Mouse (Mus musculus) stomach, embryonic 14.5 days (tissue): ENCODE measurements around the gene Raver2. TPM values are rescaled to one million over a fixed set of nuclear protein-coding genes. Genes with fewer than 3 reads are reported as not detected.

ENCODE experiments used
- ATAC-seq: fragments of 200-750 bp; cut with Nextera tagmentation; 2 replicates; pipeline ENCODE4 v1.8.0; 2017; ENCODE audit warnings: low read depth, moderate TSS enrichment; ENCODE audit not compliant: insufficient number of reproducible peaks, insufficient read depth, low FRiP score
- H3K27ac ChIP-seq: fragments of 300-500 bp; sonication (generic); 2 replicates; pipeline ENCODE4 v1.5.1; 2014; ENCODE audit warnings: mild to moderate bottlenecking, low read length, moderate library complexity, mixed read lengths
- H3K27me3 ChIP-seq: fragments of 300-500 bp; sonication (generic); 2 replicates; pipeline ENCODE4 v1.6.1; 2014; ENCODE audit warnings: low read length, control low read depth, mixed read lengths; ENCODE audit not compliant: control insufficient read depth, insufficient read depth
- H3K36me3 ChIP-seq: fragments of 300-500 bp; sonication (generic); 2 replicates; pipeline ENCODE4 v1.6.1; 2014; ENCODE audit warnings: mild to moderate bottlenecking, control low read depth, low read length, moderate library complexity, mixed read lengths; ENCODE audit not compliant: control insufficient read depth, insufficient read depth
- H3K4me1 ChIP-seq: fragments of 300-500 bp; sonication (generic); 2 replicates; pipeline ENCODE4 v1.6.1; 2014; ENCODE audit warnings: low read length, control low read depth, mixed read lengths; ENCODE audit not compliant: control insufficient read depth, insufficient read depth
- H3K4me2 ChIP-seq: fragments of 300-500 bp; sonication (generic); replicated peaks from 2 replicates; pipeline ENCODE4 v1.6.1; 2014; ENCODE audit warnings: low read depth, low read length, control low read depth
- H3K4me3 ChIP-seq: fragments of 300-500 bp; sonication (generic); 2 replicates; pipeline ENCODE4 v1.5.1; 2014; ENCODE audit warnings: low read depth, low read length, control low read depth
- H3K9ac ChIP-seq: fragments of 300-500 bp; sonication (generic); replicated peaks from 2 replicates; pipeline ENCODE4 v1.6.1; 2014; ENCODE audit warnings: low read depth, mild to moderate bottlenecking, control low read depth, low read length, moderate library complexity, mixed read lengths
- H3K9me3 ChIP-seq: fragments of 300-500 bp; sonication (generic); 2 replicates; pipeline ENCODE4 v1.6.1; 2016; ENCODE audit warnings: low read depth, low read length, control low read depth; ENCODE audit not compliant: control insufficient read depth
- whole genome bisulfite sequencing: fragments of 180-500 bp; shearing (Covaris S2); extraction: QIAGEN DNeasy Blood & Tissue Kit; methylation state at CpG from one replicate; pipeline ENCODE4 v1.1.7; 2014; 5-methylcytosine and 5-hydroxymethylcytosine counted together
- polyA plus RNA-seq: library from polyadenylated mRNA; unstranded; fragments of >200 nt; fragmentation: Nextera tagmentation; extraction: Ambion mirVana; gene quantifications from 2 replicates; pipeline ENCODE4 v1.2.1, GENCODE M21; 2014

Raver2 gene
- polyA plus RNA-seq: 19.5 and 22.5 TPM in 2 replicates

GRCm38 (mm10) chr4:101068786-101069153 lies at the start of gene Raver2:
Gene Raver2, plus strand, starts transcription at chr4:101068983.
- Histone ChIP-seq H3K4me2 (peak within 1 kb of the TSS; percentile 89), H3K4me1 (0 out of 2 replicates have a peak, but pooled peaks cover 3% of the 10 kb centered on the region), H3K27ac (peak within 1 kb of the TSS; percentile 81; the same call in 1 of the 2 replicates), H3K9ac (peak within 1 kb of the TSS; percentile 60), H3K9me3 (no peaks in the 10 kb centered on the region), H3K27me3 (no peaks in the 10 kb centered on the region), H3K36me3 (no peaks in the 10 kb centered on the region), H3K4me3 (peak within 1 kb of the TSS; percentile 85)
- peak; percentile 88 for ATAC-seq
- WGBS: 2% methylated on average over 46 of the region's 54 CpGs

GRCm38 (mm10) chr4:101020596-101020995 lies 48.2 kb upstream of the Raver2 start, which contains the start of gene Gm10577:
Gene Gm10577, minus strand, starts transcription at chr4:101020696.
- H3K9ac ChIP-seq: no peak within 1 kb of the TSS
- no peak within 1 kb of the TSS for H3K4me2 ChIP-seq
- ATAC-seq: no peak
- WGBS: 77% methylated on average over 4 of the region's 4 CpGs
- H3K9me3 ChIP-seq: 0 out of 2 replicates have a peak, but pooled peaks cover 6% of the 10 kb centered on the region
- no peak within 1 kb of the TSS for H3K27ac ChIP-seq
- no peaks in the 10 kb centered on the region for H3K27me3 ChIP-seq
- no peaks in the 10 kb centered on the region for H3K4me1 ChIP-seq
- no peaks in the 10 kb centered on the region for H3K36me3 ChIP-seq
- no peak within 1 kb of the TSS for H3K4me3 ChIP-seq

DNA sequence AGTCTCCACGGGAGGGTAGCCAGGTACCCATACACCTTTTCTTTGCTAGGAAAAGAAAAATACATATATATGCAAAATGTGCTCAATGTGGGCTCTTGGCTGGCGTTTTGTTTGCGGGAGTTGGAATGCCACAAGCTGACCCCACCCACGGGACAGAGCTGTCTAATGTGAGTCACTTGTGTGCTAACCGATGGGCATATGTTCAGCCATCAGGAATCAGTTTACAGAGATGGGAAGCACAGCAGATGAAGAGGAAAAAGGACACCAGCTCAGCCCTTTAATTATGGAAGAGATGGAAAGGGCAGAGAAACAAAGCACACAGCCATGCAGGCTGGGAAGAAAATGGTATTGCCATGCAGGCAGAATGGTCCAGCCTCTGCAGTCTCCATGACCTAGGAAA lies 42.2 kb upstream of the Raver2 start:
- WGBS: 70% methylated on average over 5 of the region's 5 CpGs
- Histone ChIP-seq H3K4me2 (no peak overlapping the region), H3K27ac (no peak overlapping the region), H3K27me3 (no peaks in the 10 kb centered on the region), H3K36me3 (no peaks in the 10 kb centered on the region), H3K4me1 (no peaks in the 10 kb centered on the region), H3K9ac (no peak overlapping the region), H3K4me3 (no peak overlapping the region), H3K9me3 (0 out of 2 replicates have a peak, but pooled peaks cover 6% of the 10 kb centered on the region)
- no peak for ATAC-seq

GRCm38 (mm10) chr4:101026995-101027394 lies 41.8 kb upstream of the Raver2 start:
- no peak overlapping the region for H3K4me3 ChIP-seq
- no peak for ATAC-seq
- no peaks in the 10 kb centered on the region for H3K4me1 ChIP-seq
- no peak overlapping the region for H3K4me2 ChIP-seq
- H3K27ac ChIP-seq: no peak overlapping the region
- WGBS: 64% methylated on average over 2 of the region's 2 CpGs
- no peaks in the 10 kb centered on the region for H3K27me3 ChIP-seq
- 0 out of 2 replicates have a peak, but pooled peaks cover 6% of the 10 kb centered on the region for H3K9me3 ChIP-seq
- no peaks in the 10 kb centered on the region for H3K36me3 ChIP-seq
- no peak overlapping the region for H3K9ac ChIP-seq

- H3K9ac ChIP-seq: no peak overlapping the region
- H3K4me3 ChIP-seq: no peak overlapping the region
- no peaks in the 10 kb centered on the region for H3K4me1 ChIP-seq
- H3K9me3 ChIP-seq: 0 out of 2 replicates have a peak, but pooled peaks cover 3% of the 10 kb centered on the region
- H3K4me2 ChIP-seq: no peak overlapping the region
- WGBS: 86% methylated on average over 9 of the region's 9 CpGs
- no peak overlapping the region for H3K27ac ChIP-seq
- H3K27me3 ChIP-seq: no peaks in the 10 kb centered on the region
- ATAC-seq: no peak
- no peaks in the 10 kb centered on the region for H3K36me3 ChIP-seq
Measured at GRCm38 (mm10) chr4:101027852-101028411, 40.9 kb upstream of the Raver2 start.

- Histone ChIP-seq H3K4me1 (no peaks in the 10 kb centered on the region), H3K36me3 (no peaks in the 10 kb centered on the region), H3K9me3 (no peaks in the 10 kb centered on the region), H3K27me3 (no peaks in the 10 kb centered on the region), H3K4me2 (no peak overlapping the region), H3K27ac (no peak overlapping the region), H3K9ac (no peak overlapping the region), H3K4me3 (no peak overlapping the region)
- WGBS: 76% methylated on average over 3 of the region's 3 CpGs
- ATAC-seq: no peak
Measured at GRCm38 (mm10) chr4:101033047-101033446, 35.7 kb upstream of the Raver2 start.

DNA sequence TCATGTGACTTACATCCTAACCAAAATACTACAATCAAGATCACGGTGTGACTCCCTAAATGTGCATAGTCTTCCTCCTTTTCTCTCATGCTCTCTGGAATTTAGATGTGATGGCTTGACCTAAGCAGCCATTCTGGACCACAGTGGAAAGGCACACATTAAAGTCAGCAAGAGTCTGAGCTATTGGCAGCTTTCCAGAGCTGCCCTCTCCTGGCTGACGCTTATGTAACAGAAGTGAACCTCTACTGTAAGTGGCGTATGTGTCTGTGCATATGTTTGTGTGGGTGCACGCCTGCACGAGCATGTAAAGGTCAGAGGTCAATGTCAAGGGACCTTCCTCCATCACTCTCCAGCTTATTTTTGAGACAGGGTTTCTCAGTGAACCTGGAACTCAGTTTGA lies 33.7 kb upstream of the Raver2 start:
- Histone ChIP-seq H3K36me3 (no peaks in the 10 kb centered on the region), H3K4me1 (no peaks in the 10 kb centered on the region), H3K4me3 (no peak overlapping the region), H3K4me2 (no peak overlapping the region), H3K9me3 (no peaks in the 10 kb centered on the region), H3K27ac (no peak overlapping the region), H3K27me3 (no peaks in the 10 kb centered on the region), H3K9ac (no peak overlapping the region)
- no peak for ATAC-seq
- 67% methylated on average over 5 of the region's 5 CpGs for WGBS

DNA sequence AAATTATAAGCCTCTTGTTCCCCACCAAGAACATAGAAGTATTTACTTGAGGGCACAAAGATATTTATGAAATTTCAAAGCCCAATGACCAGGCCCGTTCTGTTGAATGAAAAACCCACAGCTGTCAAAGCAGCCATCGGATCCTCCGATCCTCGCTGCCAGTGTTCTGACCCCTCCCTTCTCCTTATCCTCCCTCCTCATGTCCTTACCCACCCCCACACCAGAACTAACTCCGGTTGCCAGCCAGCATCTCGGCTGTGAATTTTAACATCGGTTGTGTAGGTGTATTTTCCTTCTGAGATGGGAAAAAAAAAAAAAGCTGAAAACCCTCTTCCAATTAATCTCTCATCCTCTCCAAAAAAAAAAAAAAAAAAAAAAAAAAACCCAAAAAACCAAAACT lies 31.6 kb upstream of the Raver2 start:
- no peak overlapping the region for H3K4me3 ChIP-seq
- H3K9ac ChIP-seq: no peak overlapping the region
- ATAC-seq: no peak
- H3K4me1 ChIP-seq: no peaks in the 10 kb centered on the region
- H3K9me3 ChIP-seq: no peaks in the 10 kb centered on the region
- 72% methylated on average over 7 of the region's 7 CpGs for WGBS
- H3K4me2 ChIP-seq: no peak overlapping the region
- no peaks in the 10 kb centered on the region for H3K36me3 ChIP-seq
- H3K27ac ChIP-seq: no peak overlapping the region
- H3K27me3 ChIP-seq: no peaks in the 10 kb centered on the region

- no peak overlapping the region for H3K4me2 ChIP-seq
- ATAC-seq: no peak
- no peaks in the 10 kb centered on the region for H3K27me3 ChIP-seq
- no peak overlapping the region for H3K4me3 ChIP-seq
- no peak overlapping the region for H3K9ac ChIP-seq
- no peaks in the 10 kb centered on the region for H3K4me1 ChIP-seq
- 70% methylated on average over 2 of the region's 2 CpGs for WGBS
- H3K36me3 ChIP-seq: no peaks in the 10 kb centered on the region
- no peak overlapping the region for H3K27ac ChIP-seq
- no peaks in the 10 kb centered on the region for H3K9me3 ChIP-seq
Measured at GRCm38 (mm10) chr4:101043691-101044090, 25.1 kb upstream of the Raver2 start.
